Mouse (Mus musculus): Measurements from ENCODE around the gene Eefsec. TPM values are rescaled to one million over a fixed set of nuclear protein-coding genes. Genes with fewer than 3 reads are reported as not detected.

Gene Eefsec
- polyA plus RNA-seq, 1 experiment from 2014 or later = 42.2 TPM

DNA sequence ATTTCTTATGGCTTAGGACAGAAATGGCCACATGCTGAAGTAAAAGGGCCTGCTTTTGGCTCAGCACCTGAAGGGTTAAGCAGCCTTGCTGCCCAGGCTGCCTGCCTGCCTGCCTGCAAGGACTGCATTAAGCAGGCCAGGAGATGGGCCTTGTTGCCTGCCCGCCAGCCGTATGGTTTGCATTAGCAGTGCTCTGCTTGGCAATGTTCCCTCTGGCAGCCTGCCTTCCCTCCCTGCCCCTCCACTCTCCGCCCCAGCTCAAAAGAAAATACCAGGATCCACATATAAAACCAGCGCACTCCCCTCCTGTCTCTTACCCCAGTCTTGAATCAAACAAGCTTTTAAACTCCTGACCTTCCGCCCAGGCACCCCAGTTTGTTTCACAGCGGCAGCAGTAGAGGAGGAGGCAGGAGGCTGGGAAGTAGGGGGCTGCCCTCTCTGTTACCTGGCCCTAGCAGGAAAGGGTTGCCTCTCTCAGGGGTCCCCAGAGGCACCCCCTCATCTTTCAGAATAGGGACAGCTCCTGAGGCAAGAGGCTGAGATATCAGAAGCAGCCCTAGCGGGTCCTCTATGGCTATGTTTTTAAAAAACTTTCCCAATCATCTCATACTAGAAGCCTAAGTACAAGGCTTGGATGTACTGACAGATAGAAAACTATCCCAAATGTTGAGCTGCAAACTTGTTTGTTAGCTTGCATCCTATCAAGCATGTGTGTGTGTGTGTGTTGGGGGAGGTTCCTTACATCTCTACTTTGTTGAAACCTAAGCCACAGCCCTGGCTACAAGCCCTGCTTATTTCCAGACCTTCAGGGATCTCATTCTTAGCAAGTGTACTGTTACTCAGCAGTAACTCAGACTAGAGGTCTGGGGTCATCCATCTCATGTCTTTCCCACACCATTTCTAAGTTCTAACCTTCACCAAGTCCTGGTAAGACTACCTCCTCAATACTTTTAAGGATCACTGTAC is 102.6 kb downstream of the Eefsec start:
- 44% methylated on average over 7 of the region's 7 CpGs for WGBS
- DNase-seq (ENCODE audit: low spot score) = peak; percentile 53
- Histone ChIP-seq H3K4me3 (ENCODE audit: low read depth, low read length) (no peak overlapping the region), H3K9me3 (ENCODE audit: control insufficient read depth, low read length) (no peaks in the 10 kb centered on the region), H3K36me3 (ENCODE audit: control insufficient read depth, insufficient read depth, low read length) (no peaks in the 10 kb centered on the region), H3K4me2 (ENCODE audit: low read depth) (no peak overlapping the region), H3K9ac (ENCODE audit: low read length) (no peak overlapping the region), H3K27ac (ENCODE audit: low read depth, low read length) (0 out of 2 replicates have a peak overlapping the region, but pooled peaks have one; percentile 62), H3K27me3 (ENCODE audit: control insufficient read depth, insufficient read depth, low read length) (no peaks in the 10 kb centered on the region), H3K4me1 (ENCODE audit: control insufficient read depth, insufficient read depth, low read length) (peaks cover 11% of the 10 kb centered on the region)
- ATAC-seq (ENCODE audit: insufficient read depth, low FRiP score, low TSS enrichment) = no peak

DNA sequence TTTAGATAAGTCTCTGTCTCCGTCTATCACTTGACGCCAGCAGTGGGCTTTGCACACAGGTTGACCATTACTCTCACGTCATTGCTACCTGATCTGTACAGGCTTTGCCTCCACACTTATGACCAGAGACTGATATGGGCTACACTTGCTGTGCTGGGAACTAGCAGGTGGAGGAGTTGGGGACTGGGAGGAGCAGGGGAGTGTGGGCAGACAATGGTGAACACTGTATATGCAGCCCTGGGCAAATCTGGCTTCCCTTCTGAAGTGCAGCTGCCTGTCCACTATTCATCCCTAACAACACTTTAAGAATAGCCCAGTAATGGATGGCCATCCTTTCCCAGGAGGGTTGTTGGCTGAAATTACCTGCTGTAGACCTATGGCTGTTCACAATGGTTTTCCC is 103.4 kb downstream of the Eefsec start:
- WGBS = 83% methylated on average over 3 of the region's 3 CpGs
- no peak for DNase-seq (ENCODE audit: low spot score)
- 0 out of 2 replicates have a peak overlapping the region, but pooled peaks have one; percentile 62 for H3K27ac ChIP-seq (ENCODE audit: low read depth, low read length)
- H3K9me3 ChIP-seq (ENCODE audit: control insufficient read depth, low read length) = no peaks in the 10 kb centered on the region
- no peak overlapping the region for H3K9ac ChIP-seq (ENCODE audit: low read length)
- 0 out of 2 replicates have a peak, but pooled peaks have one; percentile 35 for ATAC-seq (ENCODE audit: insufficient read depth, low FRiP score, low TSS enrichment)
- H3K4me2 ChIP-seq (ENCODE audit: low read depth) = no peak overlapping the region
- H3K36me3 ChIP-seq (ENCODE audit: control insufficient read depth, insufficient read depth, low read length) = no peaks in the 10 kb centered on the region
- peaks cover 11% of the 10 kb centered on the region for H3K4me1 ChIP-seq (ENCODE audit: control insufficient read depth, insufficient read depth, low read length)
- no peak overlapping the region for H3K4me3 ChIP-seq (ENCODE audit: low read depth, low read length)
- no peaks in the 10 kb centered on the region for H3K27me3 ChIP-seq (ENCODE audit: control insufficient read depth, insufficient read depth, low read length)

DNA sequence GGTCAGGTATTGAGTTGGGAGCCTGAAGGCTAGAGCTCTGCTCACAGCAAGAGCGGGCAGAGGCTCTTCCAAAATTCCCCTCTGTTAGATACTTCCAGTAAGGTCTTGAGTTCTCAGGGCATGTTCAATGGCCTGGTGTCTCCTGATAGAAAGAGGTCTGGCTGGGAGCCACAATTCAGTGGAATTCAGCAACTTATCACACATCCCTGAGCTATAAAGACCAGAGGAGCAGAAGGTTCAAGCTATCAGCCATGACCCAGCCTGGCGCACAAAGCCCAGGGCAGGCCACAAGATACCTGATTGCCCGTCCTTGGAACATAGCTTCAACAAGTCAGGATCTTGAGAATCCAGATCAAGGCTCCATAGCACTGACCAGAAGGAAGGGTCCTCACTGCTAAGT is 105.2 kb downstream of the Eefsec start:
- Histone ChIP-seq H3K4me1 (ENCODE audit: control insufficient read depth, insufficient read depth, low read length) (peaks cover 11% of the 10 kb centered on the region), H3K9me3 (ENCODE audit: control insufficient read depth, low read length) (no peaks in the 10 kb centered on the region)
- no peak for ATAC-seq (ENCODE audit: insufficient read depth, low FRiP score, low TSS enrichment)

DNA sequence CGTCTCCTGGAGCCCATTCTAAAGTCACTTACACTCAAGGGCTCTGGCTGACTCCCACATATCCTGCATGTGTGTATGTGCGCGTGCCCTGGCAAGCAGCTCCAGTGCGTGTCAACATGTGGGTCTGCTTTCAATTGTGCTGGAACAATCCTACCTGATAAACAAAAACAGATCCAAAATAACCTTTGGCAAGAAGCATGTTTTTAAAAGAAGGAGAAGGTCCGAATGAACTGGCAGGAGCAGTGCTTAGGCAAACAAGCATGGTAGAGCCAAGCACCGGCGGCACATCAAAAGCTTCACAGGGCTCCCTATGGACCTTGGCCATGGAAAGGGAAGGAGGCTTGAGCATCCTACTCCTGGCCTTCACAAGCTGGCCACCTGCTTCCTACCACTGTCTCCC is 105.6 kb downstream of the Eefsec start:
- Histone ChIP-seq H3K9ac (ENCODE audit: low read length) (no peak overlapping the region), H3K9me3 (ENCODE audit: control insufficient read depth, low read length) (no peaks in the 10 kb centered on the region), H3K4me2 (ENCODE audit: low read depth) (no peak overlapping the region), H3K4me3 (ENCODE audit: low read depth, low read length) (no peak overlapping the region), H3K27ac (ENCODE audit: low read depth, low read length) (no peak overlapping the region), H3K4me1 (ENCODE audit: control insufficient read depth, insufficient read depth, low read length) (peaks cover 11% of the 10 kb centered on the region), H3K27me3 (ENCODE audit: control insufficient read depth, insufficient read depth, low read length) (no peaks in the 10 kb centered on the region), H3K36me3 (ENCODE audit: control insufficient read depth, insufficient read depth, low read length) (no peaks in the 10 kb centered on the region)
- DNase-seq (ENCODE audit: low spot score) (no peak), ATAC-seq (ENCODE audit: insufficient read depth, low FRiP score, low TSS enrichment) (no peak)
- 87% methylated on average over 7 of the region's 7 CpGs for WGBS

More for the DNA sequence above, 105.2 kb downstream of the Eefsec start:
- Histone ChIP-seq H3K9ac (ENCODE audit: low read length) (no peak overlapping the region), H3K27ac (ENCODE audit: low read depth, low read length) (no peak overlapping the region), H3K27me3 (ENCODE audit: control insufficient read depth, insufficient read depth, low read length) (no peaks in the 10 kb centered on the region), H3K4me3 (ENCODE audit: low read depth, low read length) (no peak overlapping the region), H3K36me3 (ENCODE audit: control insufficient read depth, insufficient read depth, low read length) (no peaks in the 10 kb centered on the region), H3K4me2 (ENCODE audit: low read depth) (no peak overlapping the region)
- 95% methylated on average over 3 of the region's 3 CpGs for WGBS
- no peak for DNase-seq (ENCODE audit: low spot score)

DNA sequence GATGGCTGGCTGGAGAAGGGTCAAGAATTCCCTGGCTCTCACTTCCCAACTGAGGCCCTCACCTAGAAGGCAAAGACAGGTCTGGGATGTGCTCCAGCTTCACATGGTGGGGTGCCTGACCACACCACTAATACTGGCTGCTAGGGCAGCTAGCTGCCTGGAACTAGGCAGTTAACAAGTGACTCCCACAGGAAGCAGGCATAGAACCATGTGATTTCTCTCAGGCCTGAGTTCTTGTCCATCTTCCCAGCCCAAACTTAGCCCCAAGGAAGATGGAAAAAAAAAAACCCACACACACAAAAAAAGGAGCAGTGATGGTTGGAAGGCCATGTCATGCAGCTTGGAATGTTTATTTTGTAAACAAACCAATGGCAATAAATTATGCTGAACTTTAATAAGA is 117.0 kb downstream of the Eefsec start:
- Histone ChIP-seq H3K36me3 (ENCODE audit: control insufficient read depth, insufficient read depth, low read length) (no peaks in the 10 kb centered on the region), H3K9ac (ENCODE audit: low read length) (no peak overlapping the region), H3K4me1 (ENCODE audit: control insufficient read depth, insufficient read depth, low read length) (no peaks in the 10 kb centered on the region), H3K4me3 (ENCODE audit: low read depth, low read length) (no peak overlapping the region), H3K9me3 (ENCODE audit: control insufficient read depth, low read length) (0 out of 2 replicates have a peak, but pooled peaks cover 2% of the 10 kb centered on the region), H3K27ac (ENCODE audit: low read depth, low read length) (no peak overlapping the region), H3K27me3 (ENCODE audit: control insufficient read depth, insufficient read depth, low read length) (no peaks in the 10 kb centered on the region), H3K4me2 (ENCODE audit: low read depth) (no peak overlapping the region)
- ATAC-seq (ENCODE audit: insufficient read depth, low FRiP score, low TSS enrichment) = no peak
- no peak for DNase-seq (ENCODE audit: low spot score)

DNA sequence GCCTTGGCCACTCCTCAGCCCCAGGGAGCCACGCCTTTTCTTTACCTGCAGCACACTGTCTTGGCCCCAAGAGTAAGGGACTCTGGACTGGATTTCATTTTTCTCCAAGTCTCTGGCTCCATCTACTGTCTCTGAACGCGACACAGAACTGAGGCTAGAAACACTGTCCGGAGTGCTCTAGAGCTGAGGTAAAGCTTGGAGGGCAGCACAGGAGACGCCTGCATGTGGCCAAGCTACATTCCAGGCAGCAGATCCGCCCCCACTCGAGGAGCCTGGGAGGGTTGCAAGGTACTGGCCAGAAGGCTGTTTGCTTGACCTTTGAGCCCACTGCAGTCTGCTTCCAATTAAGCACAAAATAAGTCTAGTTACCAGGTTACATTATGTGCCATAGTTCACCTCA is 124.5 kb downstream of the Eefsec start:
- Histone ChIP-seq H3K27me3 (ENCODE audit: control insufficient read depth, insufficient read depth, low read length) (no peaks in the 10 kb centered on the region), H3K4me2 (ENCODE audit: low read depth) (no peak overlapping the region), H3K9me3 (ENCODE audit: control insufficient read depth, low read length) (no peaks in the 10 kb centered on the region), H3K36me3 (ENCODE audit: control insufficient read depth, insufficient read depth, low read length) (no peaks in the 10 kb centered on the region), H3K4me1 (ENCODE audit: control insufficient read depth, insufficient read depth, low read length) (no peaks in the 10 kb centered on the region), H3K27ac (ENCODE audit: low read depth, low read length) (no peak overlapping the region), H3K9ac (ENCODE audit: low read length) (no peak overlapping the region), H3K4me3 (ENCODE audit: low read depth, low read length) (no peak overlapping the region)
- ATAC-seq (ENCODE audit: insufficient read depth, low FRiP score, low TSS enrichment) (no peak), DNase-seq (ENCODE audit: low spot score) (no peak)
- WGBS = 41% methylated on average over 7 of the region's 7 CpGs

DNA sequence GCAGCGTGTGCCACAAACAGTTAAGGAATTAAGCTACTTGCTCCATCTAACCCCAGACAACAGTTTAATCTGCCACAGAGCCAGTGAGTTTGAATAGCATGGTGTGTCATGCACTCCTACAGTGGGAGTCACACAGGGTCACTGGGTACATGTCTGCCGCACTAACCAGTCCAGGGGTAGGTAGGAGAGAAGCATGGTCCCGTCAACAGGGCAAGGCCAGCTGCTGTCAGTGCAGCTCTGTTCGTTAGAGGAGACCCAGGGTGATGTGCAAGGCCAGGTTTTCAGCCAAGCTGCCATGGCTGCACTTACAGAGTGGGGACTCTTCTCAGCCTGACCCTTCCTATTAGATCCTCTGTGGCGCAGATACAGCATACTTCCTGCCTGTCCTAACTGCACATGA is 125.1 kb downstream of the Eefsec start:
- Histone ChIP-seq H3K9ac (ENCODE audit: low read length) (no peak overlapping the region), H3K4me3 (ENCODE audit: low read depth, low read length) (no peak overlapping the region), H3K4me1 (ENCODE audit: control insufficient read depth, insufficient read depth, low read length) (no peaks in the 10 kb centered on the region), H3K4me2 (ENCODE audit: low read depth) (no peak overlapping the region), H3K27ac (ENCODE audit: low read depth, low read length) (no peak overlapping the region), H3K36me3 (ENCODE audit: control insufficient read depth, insufficient read depth, low read length) (no peaks in the 10 kb centered on the region), H3K27me3 (ENCODE audit: control insufficient read depth, insufficient read depth, low read length) (no peaks in the 10 kb centered on the region), H3K9me3 (ENCODE audit: control insufficient read depth, low read length) (no peaks in the 10 kb centered on the region)
- 78% methylated on average over 5 of the region's 5 CpGs for WGBS
- ATAC-seq (ENCODE audit: insufficient read depth, low FRiP score, low TSS enrichment) (no peak), DNase-seq (ENCODE audit: low spot score) (no peak)

DNA sequence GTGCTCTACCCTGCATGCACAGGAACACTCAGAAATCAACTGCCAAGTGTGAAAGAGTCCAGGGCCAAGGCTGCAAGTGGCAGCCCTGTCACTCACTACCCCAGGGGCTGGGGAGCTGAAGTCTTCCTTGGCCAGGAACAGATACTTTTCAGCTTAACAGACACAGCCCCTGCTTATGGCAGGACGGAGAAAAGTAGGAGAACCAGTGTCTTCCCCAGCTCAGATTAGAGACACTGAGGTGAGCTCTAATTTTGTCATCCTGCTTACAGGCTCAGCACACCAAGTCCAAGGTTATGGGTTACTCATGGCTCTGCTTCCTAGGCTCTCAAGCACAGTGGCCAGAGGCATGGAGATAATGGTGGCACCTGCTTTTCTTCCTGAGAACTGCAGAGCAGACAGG is 126.6 kb downstream of the Eefsec start:
- Histone ChIP-seq H3K27ac (ENCODE audit: low read depth, low read length) (no peak overlapping the region), H3K4me2 (ENCODE audit: low read depth) (no peak overlapping the region), H3K4me3 (ENCODE audit: low read depth, low read length) (no peak overlapping the region), H3K9me3 (ENCODE audit: control insufficient read depth, low read length) (no peaks in the 10 kb centered on the region), H3K27me3 (ENCODE audit: control insufficient read depth, insufficient read depth, low read length) (no peaks in the 10 kb centered on the region), H3K36me3 (ENCODE audit: control insufficient read depth, insufficient read depth, low read length) (no peaks in the 10 kb centered on the region), H3K9ac (ENCODE audit: low read length) (no peak overlapping the region), H3K4me1 (ENCODE audit: control insufficient read depth, insufficient read depth, low read length) (no peaks in the 10 kb centered on the region)
- DNase-seq (ENCODE audit: low spot score) = no peak
- WGBS = 79% methylated on average over 1 of the region's 1 CpGs
- no peak for ATAC-seq (ENCODE audit: insufficient read depth, low FRiP score, low TSS enrichment)

DNA sequence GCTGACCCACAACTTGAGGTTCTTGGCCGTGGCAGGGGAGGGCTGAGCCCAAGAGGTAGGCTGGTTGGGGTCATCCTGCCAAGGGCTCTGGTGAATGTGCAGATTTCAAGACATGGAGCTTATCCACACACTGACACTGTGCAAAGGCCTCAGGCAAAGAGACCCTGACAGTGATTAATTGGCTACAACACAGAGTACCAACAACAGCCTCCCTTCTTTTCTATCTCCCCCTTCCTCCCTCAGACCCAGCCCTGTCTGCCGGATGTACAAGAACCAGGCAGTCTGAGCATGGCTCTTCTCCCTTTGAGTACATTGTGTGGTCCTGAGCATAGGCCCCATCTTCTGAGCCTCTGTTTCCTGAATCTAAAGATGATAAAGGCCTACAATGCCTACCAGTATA is 131.0 kb downstream of the Eefsec start:
- no peaks in the 10 kb centered on the region for H3K27me3 ChIP-seq (ENCODE audit: control insufficient read depth, insufficient read depth, low read length)
- ATAC-seq (ENCODE audit: insufficient read depth, low FRiP score, low TSS enrichment) = no peak
- no peak overlapping the region for H3K27ac ChIP-seq (ENCODE audit: low read depth, low read length)
- no peak overlapping the region for H3K9ac ChIP-seq (ENCODE audit: low read length)
- no peak overlapping the region for H3K4me3 ChIP-seq (ENCODE audit: low read depth, low read length)
- 42% methylated on average over 2 of the region's 2 CpGs for WGBS
- no peaks in the 10 kb centered on the region for H3K9me3 ChIP-seq (ENCODE audit: control insufficient read depth, low read length)
- no peaks in the 10 kb centered on the region for H3K36me3 ChIP-seq (ENCODE audit: control insufficient read depth, insufficient read depth, low read length)
- no peaks in the 10 kb centered on the region for H3K4me1 ChIP-seq (ENCODE audit: control insufficient read depth, insufficient read depth, low read length)
- no peak overlapping the region for H3K4me2 ChIP-seq (ENCODE audit: low read depth)
- peak; percentile 45 for DNase-seq (ENCODE audit: low spot score)
